Mouse (Mus musculus) C2C12 (cell line): ENCODE measurements around the gene Prkce. TPM values are rescaled to one million over a fixed set of nuclear protein-coding genes. Genes with fewer than 3 reads are reported as not detected.

Experiments
- H3K27me3 ChIP-seq: one replicate; pipeline ENCODE4 v1.6.1; 2011; ENCODE audit not compliant: control insufficient read depth, insufficient read depth, insufficient read length
- H3K36me3 ChIP-seq: one replicate; pipeline ENCODE4 v1.6.1; 2011; ENCODE audit not compliant: control insufficient read depth, insufficient read depth
- H3K4me3 ChIP-seq: one replicate; pipeline ENCODE4 v1.5.1; 2011; ENCODE audit warnings: mild to moderate bottlenecking, control low read depth; ENCODE audit not compliant: poor library complexity, insufficient read depth, severe bottlenecking
- H3K79me2 ChIP-seq: one replicate; pipeline ENCODE4 v1.6.1; 2011; ENCODE audit not compliant: control insufficient read depth, insufficient read depth
- H3K79me3 ChIP-seq: one replicate; pipeline ENCODE4 v1.6.1; 2011; ENCODE audit warnings: low read depth, control low read depth
- H3ac ChIP-seq: one replicate; pipeline ENCODE3; 2011; ENCODE audit warnings: low read depth; ENCODE audit not compliant: control insufficient read depth, insufficient read length
- CEBPB ChIP-seq: IDR thresholded peaks from one replicate; pipeline ENCODE4 v1.6.1; 2011; ENCODE audit warnings: low read depth, mild to moderate bottlenecking, control low read depth, moderate library complexity
- CTCF ChIP-seq: IDR thresholded peaks from one replicate; pipeline ENCODE4 v1.5.1; 2011; ENCODE audit not compliant: control insufficient read depth, insufficient read depth, insufficient read length
- FOSL1 ChIP-seq: IDR thresholded peaks from one replicate; pipeline ENCODE4 v1.8.0; 2011; ENCODE audit warnings: mild to moderate bottlenecking, low read length; ENCODE audit not compliant: poor library complexity, insufficient read depth, severe bottlenecking
- MAX ChIP-seq: IDR thresholded peaks from one replicate; pipeline ENCODE4 v1.6.1; 2011; ENCODE audit warnings: mild to moderate bottlenecking, control low read depth
- MYOD1 ChIP-seq: IDR thresholded peaks from one replicate; pipeline ENCODE4 v1.6.1; 2011; ENCODE audit warnings: low read depth; ENCODE audit not compliant: control insufficient read depth, insufficient read length
- MYOG ChIP-seq: IDR thresholded peaks from one replicate; pipeline ENCODE4 v1.6.1; 2011; ENCODE audit not compliant: control insufficient read depth, insufficient read length; ENCODE audit errors: extremely low read depth
- USF1 ChIP-seq: IDR thresholded peaks from one replicate; pipeline ENCODE4 v1.6.1; 2011; ENCODE audit warnings: low read depth, mild to moderate bottlenecking, control low read depth, moderate library complexity
- polyA plus RNA-seq: library from polyadenylated mRNA; unstranded; fragments of >200 nt; fragmentation: generic; extraction: Trizol; gene quantifications from one replicate; pipeline ENCODE4 v1.2.1, GENCODE M21; 2012; ENCODE audit warnings: missing spikeins

Gene Prkce
- polyA plus RNA-seq, 1 experiment = 1.4 TPM

- Histone ChIP-seq H3K27me3 (no peaks in the 10 kb centered on the region), H3K79me3 (no peaks in the 10 kb centered on the region), H3K36me3 (no peaks in the 10 kb centered on the region), H3K79me2 (no peaks in the 10 kb centered on the region), H3K4me3 (no peak overlapping the region), H3ac (no peak overlapping the region)
- TF ChIP-seq FOSL1 (no peak), MYOG (no peak), MYOD1 (no peak), MAX (no peak), CEBPB (no peak), CTCF (no peak)
Measured at GRCm38 (mm10) chr17:86285058-86285457, 117.5 kb downstream of the Prkce start.

- TF ChIP-seq MYOD1 (no peak), USF1 (no peak), CTCF (no peak), CEBPB (no peak), FOSL1 (no peak), MAX (no peak), MYOG (no peak)
- Histone ChIP-seq H3K4me3 (no peak overlapping the region), H3K79me3 (no peaks in the 10 kb centered on the region), H3K36me3 (no peaks in the 10 kb centered on the region), H3K79me2 (no peaks in the 10 kb centered on the region), H3K27me3 (no peaks in the 10 kb centered on the region), H3ac (no peak overlapping the region)
Measured at GRCm38 (mm10) chr17:86286747-86287271, 119.2 kb downstream of the Prkce start.

- Histone ChIP-seq H3ac (no peak overlapping the region), H3K36me3 (no peaks in the 10 kb centered on the region), H3K27me3 (no peaks in the 10 kb centered on the region), H3K4me3 (no peak overlapping the region), H3K79me3 (no peaks in the 10 kb centered on the region), H3K79me2 (no peaks in the 10 kb centered on the region)
- no peak for TF ChIP-seq CTCF
- TF ChIP-seq MYOG = no peak
- no peak for TF ChIP-seq FOSL1
- no peak for TF ChIP-seq MYOD1
- TF ChIP-seq USF1 = no peak
Measured at GRCm38 (mm10) chr17:86292711-86293110, 125.1 kb downstream of the Prkce start.

- H3K79me3 ChIP-seq = no peaks in the 10 kb centered on the region
- no peaks in the 10 kb centered on the region for H3K27me3 ChIP-seq
- TF ChIP-seq CEBPB = no peak
- TF ChIP-seq FOSL1 = no peak
- TF ChIP-seq USF1 = no peak
- no peak for TF ChIP-seq MYOD1
- TF ChIP-seq MAX = no peak
- TF ChIP-seq MYOG = no peak
- no peak for TF ChIP-seq CTCF
- no peaks in the 10 kb centered on the region for H3K79me2 ChIP-seq
- no peak overlapping the region for H3K4me3 ChIP-seq
- H3ac ChIP-seq = no peak overlapping the region
- H3K36me3 ChIP-seq = no peaks in the 10 kb centered on the region
Measured at GRCm38 (mm10) chr17:86293247-86293744, 125.7 kb downstream of the Prkce start.

- Histone ChIP-seq H3K79me2 (no peaks in the 10 kb centered on the region), H3K36me3 (no peaks in the 10 kb centered on the region), H3K4me3 (no peak overlapping the region), H3K27me3 (no peaks in the 10 kb centered on the region), H3K79me3 (no peaks in the 10 kb centered on the region), H3ac (no peak overlapping the region)
- TF ChIP-seq USF1 (no peak), MYOD1 (no peak), FOSL1 (no peak), MYOG (no peak), MAX (no peak), CEBPB (no peak), CTCF (no peak)
Measured at GRCm38 (mm10) chr17:86299576-86299975, 132.0 kb downstream of the Prkce start.
